Mouse (Mus musculus): ENCODE measurements around the gene Necap2.
A peak's percentile ranks its signal among the peaks of the same experiment; 100 is the strongest.

Necap2 gene

DNA sequence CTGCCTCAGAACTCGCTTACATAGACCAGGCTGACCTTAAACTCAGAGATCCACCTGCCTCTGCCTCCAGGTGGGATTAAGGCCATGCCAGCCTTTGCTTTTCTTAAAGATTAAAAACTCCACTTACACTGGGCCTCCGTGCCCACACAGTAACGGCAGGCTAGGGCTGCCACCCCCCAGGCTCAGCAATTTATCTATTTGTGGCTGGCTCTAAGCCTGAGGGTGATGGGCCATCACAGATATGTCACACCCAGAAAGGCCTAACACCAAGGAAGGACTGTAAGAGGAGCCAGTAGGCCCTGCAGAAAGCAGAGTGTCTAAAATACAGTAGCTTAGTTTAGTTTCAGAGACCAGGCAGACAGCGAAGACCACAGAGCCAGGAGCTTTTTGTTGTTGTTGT lies 4.0 kb downstream of the Necap2 start:
- no peak for DNase-seq (ENCODE audit: low spot score in 2 of 2)

DNA sequence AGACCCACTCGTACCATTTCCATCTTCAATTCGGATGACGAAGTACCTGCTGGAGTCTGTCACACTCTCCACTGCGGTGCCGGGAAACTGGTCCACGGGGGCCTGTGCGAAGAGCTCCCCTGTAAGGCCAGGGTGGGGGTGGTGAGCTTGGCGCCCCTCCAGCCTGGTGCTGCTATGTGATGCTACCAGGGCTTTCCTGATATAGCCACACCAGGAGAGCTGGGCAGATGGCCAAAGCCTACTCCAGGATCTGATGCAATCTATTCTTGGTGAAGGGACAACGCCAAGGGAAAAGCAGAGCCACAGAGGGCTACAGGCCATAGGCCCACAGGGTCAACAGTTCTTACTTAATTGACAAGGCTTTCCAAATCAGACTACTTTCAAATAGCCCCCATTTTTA lies 4.5 kb downstream of the Necap2 start:
- DNase-seq (ENCODE audit: low spot score in 2 of 2): no peak

GRCm38 (mm10) chr4:141072502-141072901 lies 5.7 kb downstream of the Necap2 start:
- no peak for DNase-seq (ENCODE audit: low spot score in 2 of 2)

GRCm38 (mm10) chr4:141069731-141070130 lies 8.4 kb downstream of the Necap2 start:
- DNase-seq (ENCODE audit: low spot score in 2 of 2): peak in 1 of 2 experiments; percentile 58

DNA sequence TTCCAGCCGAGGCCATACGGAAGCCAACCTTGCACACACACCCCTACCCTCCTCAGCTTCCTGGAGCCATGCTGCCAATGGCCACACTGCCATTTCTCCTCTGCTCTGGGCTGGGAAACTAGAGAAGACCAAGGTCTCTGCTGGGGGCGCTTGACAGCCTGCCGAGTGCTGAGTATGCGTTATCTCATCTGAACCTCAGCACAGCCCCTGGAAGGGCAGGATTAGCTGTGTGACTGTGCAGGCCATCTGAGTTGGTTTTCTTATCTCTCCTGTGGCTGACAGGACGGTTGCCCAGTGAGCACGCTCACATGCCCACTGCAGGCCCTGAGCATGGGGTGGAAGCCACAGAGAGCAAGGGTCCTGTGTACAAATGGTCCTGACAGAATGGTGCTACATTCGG lies 9.5 kb downstream of the Necap2 start:
- DNase-seq (ENCODE audit: low spot score in 2 of 2): no peak

DNA sequence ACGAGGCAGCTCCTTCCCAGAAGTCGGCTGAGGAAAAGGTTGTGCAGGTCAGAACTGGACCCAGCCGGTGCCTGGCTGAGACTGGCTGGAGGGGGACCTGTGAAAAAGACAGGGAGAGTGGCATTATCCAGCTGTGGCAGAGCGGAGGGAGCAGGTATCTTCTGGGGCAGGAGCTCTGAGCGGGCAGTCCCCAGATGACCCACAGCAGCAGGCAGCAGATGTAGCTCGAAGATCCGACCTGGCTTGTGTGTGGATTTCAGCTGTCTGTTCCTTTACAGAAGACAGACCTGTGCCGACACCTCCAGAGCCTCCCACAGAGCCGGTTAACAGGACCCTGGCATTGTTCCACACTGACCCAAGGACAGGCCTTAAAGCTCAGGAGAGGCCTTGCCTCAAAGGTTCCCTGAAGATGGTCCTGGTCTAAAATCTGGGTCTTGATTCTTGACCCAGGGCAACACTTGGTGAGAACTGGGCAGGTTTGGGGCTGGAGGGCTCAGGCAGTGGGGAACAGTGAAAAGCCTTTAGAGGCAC lies 10.6 kb downstream of the Necap2 start:
- DNase-seq (ENCODE audit: low spot score in 2 of 2): no peak

GRCm38 (mm10) chr4:141066709-141067515 lies 11.2 kb downstream of the Necap2 start:
- no peak for DNase-seq (ENCODE audit: low spot score in 2 of 2)

- peak; percentile 75 to 89 for DNase-seq (ENCODE audit: low spot score in 2 of 2)
Measured at GRCm38 (mm10) chr4:141065123-141065522, 13.0 kb downstream of the Necap2 start.

DNA sequence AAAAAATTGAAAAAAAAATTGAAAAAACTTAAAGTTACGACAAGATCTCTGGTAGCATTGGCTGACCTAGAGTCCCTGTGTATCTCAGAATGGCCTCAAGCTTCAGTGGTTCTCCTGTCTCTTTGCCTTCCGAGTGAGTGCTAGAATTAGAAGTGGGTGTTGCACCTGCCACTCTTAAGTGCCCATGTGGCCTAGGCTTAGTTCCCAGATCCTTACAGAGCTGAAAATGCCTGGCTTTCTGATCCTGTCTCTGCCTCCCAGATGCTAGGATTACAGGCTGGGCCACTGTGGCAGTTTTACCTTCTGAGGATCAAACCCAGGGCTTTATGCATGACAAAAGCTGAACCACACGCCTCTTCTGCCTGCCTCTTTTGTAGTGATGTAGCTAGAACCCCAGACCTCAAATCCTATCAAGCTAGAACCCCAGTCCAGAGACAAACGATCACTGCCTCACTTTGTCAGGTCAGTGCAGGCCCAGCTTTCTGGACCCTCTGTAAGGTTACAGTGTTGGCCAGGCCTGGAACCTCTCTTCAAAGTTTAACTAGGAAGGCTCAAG lies 14.0 kb downstream of the Necap2 start:
- DNase-seq (ENCODE audit: low spot score in 2 of 2): no peak

- peak; percentile 98 to 100 for DNase-seq (ENCODE audit: low spot score in 2 of 2)
Measured at GRCm38 (mm10) chr4:141060426-141061301, 17.5 kb downstream of the Necap2 start, which contains the start of gene Crocc. Gene Crocc (minus strand): TSS chr4:141060550.

GRCm38 (mm10) chr4:141059616-141060425 lies 18.3 kb downstream of the Necap2 start:
- DNase-seq (ENCODE audit: low spot score in 2 of 2): peak in 1 of 2 experiments; percentile 21

DNA sequence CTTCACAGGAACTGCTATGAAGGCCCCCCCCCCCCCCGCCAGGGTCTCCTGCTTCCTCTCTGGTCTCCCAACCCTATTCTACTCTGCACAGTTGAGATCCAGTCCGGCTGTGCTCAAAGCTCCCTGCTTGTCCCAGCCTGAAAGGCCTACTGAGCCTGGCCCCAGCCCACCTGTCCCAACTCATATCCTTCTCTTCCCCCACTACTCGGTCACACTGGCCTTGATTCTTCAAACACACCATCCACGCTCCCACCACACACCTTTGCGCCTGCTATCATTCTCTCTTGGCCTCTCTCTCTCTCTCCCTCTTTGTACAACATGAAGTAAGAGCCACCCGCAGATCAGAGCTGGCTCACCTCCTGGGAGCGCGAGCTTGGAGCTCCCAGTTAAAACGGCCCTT lies 19.3 kb downstream of the Necap2 start:
- DNase-seq (ENCODE audit: low spot score in 2 of 2): no peak

DNA sequence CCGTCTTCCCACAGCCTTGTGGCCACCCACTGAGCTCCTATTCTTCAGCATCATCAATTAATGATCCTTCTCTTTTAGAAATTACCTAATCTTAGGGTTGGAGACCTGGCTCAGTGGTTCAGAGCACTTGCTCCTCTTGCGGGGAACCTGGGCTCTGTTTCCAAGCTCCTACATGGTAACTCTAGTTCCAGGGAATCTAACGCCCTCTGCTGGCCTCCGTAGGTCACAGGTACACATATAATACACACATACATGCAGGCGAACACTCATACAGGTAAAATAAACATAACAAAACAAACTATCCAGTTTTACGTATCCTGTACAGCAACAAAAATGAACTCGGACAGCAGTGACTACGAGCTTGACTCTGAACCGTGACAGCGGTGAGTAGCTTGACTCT lies 21.2 kb downstream of the Necap2 start:
- DNase-seq (ENCODE audit: low spot score in 2 of 2): no peak

DNA sequence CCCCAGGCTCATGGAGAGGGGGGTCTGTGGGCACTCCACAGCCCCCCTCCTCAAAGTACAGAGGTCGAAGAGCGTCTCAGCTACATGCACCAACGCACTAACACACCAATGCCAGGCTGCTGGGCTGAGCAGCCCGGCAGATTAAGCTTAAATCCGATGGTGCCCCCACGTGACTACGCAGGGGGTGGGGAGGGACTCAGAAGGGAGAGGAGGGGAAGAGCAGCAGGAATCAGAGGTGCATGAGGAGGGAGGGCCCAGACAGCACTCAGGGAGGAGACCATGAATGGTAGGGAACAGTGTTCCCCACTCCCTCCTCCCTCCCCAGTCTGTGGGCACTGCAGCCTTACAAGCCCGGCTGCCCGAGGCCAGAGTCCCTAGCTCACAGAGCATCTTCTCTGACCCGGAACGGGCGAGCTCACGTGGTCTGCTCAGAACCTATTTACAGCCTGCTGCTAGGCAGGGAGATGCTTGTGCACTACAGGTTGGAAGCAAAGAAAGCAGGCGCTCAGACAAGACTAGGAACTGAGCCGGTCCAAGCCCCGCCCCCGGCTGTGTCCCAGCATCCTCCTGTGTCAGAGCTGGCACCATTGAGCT lies 24.5 kb downstream of the Necap2 start:
- DNase-seq (ENCODE audit: low spot score in 2 of 2): no peak

DNA sequence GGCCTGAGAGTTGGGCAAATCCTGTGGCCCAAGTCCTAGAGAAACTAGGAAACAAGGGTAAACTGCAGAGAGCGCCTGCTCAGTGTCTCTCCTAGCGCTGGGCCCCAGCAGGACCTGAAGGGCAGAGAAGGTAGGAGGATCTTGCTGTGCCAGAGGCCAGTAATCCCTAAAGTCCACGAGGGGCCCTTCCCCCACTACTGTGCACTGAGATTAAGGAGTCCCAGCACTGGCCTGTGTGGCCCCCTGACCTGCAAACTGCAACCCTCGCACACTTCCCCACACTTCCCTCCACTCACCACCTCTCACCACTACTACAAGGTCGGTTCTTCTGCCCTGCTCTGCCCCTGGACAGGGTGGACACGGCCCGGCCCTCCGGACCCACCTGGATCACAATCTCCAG lies 25.0 kb downstream of the Necap2 start:
- DNase-seq (ENCODE audit: low spot score in 2 of 2): no peak

GRCm38 (mm10) chr4:141052442-141052841 lies 25.7 kb downstream of the Necap2 start:
- no peak for DNase-seq (ENCODE audit: low spot score in 2 of 2)

- DNase-seq (ENCODE audit: low spot score in 2 of 2): no peak
Measured at GRCm38 (mm10) chr4:141049476-141049835, 28.7 kb downstream of the Necap2 start.

- no peak for DNase-seq (ENCODE audit: low spot score in 2 of 2)
Measured at GRCm38 (mm10) chr4:141048810-141049475, 29.2 kb downstream of the Necap2 start.

GRCm38 (mm10) chr4:141044816-141045215 lies 33.3 kb downstream of the Necap2 start:
- peak; percentile 47 to 75 for DNase-seq (ENCODE audit: low spot score in 2 of 2)

DNA sequence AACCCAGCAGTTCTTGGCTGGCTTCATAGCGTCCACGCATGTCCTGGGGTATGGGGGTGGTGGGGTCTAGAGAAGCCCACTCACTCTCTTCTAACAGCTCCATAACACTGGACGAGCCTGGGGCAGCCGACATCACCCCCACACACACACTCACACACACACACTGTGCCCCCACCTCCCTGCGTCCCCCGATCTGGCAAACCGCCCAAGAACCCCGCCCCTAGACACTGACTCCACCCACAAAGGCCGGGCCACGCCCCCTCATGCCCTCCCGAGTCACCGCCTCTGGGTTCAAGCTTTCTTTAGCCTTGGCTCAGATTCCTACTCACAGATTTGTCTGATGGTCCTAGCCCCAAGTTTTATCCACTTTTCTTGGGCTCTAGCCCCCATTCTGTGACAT lies 37.0 kb downstream of the Necap2 start:
- DNase-seq (ENCODE audit: low spot score in 2 of 2): no peak
